ENCODE assay signal across 20 mouse cellular contexts in the genomic region with DNA sequence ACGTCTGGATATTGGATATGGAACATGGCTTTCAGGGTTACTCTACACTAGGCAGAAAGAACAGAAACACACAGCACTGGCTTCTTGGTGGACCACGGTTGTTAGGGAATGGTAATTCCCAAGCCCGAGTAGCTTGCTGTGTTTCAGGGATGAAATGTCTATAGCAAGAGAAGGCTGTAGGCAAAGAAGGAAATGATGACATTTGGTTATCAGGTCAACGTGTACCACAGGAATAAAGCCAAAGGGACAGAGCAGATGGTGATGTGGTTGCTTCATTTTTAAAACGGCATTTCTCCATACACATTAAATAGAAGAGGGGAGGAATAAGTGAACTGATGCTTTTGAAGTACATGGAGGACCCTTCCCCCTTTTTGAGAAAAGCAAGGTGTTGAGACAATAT.
DNase-seq lines count a peak whose midpoint lies in the region; ATAC-seq lines count a peak whose summit lies in the region.
"Had no signal": no experiment of that assay in that cellular context is flagged by ENCODE, and none has a peak within 500 bp of the region (broad histone marks: within the 10 kb centered on the region; RNA-seq: fewer than 3 reads in every experiment).

No protein-coding gene starts in this region.

- H3K9ac ChIP-seq in liver, embryonic 11.5 days (ENCODE audit: low read depth, low read length), result no peak overlapping the region
- H3K9ac ChIP-seq: embryonic facial prominence, embryonic 13.5 days; embryonic facial prominence, embryonic 15.5 days; forebrain, embryonic 13.5 days; forebrain, embryonic 15.5 days; forebrain, postnatal 0 days had no signal

- no peaks in the 10 kb centered on the region for H3K27me3 ChIP-seq in liver, embryonic 11.5 days (replicated peaks; ENCODE audit: control insufficient read depth, insufficient read depth, low read length)
- H3K27me3 ChIP-seq: embryonic facial prominence, embryonic 13.5 days; embryonic facial prominence, embryonic 15.5 days; forebrain, embryonic 13.5 days; forebrain, embryonic 15.5 days had no signal

- ATAC-seq in erythroid progenitor cell, adult 5-6 weeks (replicated peaks; ENCODE audit: low FRiP score, poor library complexity, severe bottlenecking), result no peak
- ATAC-seq in liver, embryonic 11.5 days (replicated peaks; ENCODE audit: low FRiP score), result no peak
- ATAC-seq: forebrain, embryonic 13.5 days; forebrain, embryonic 15.5 days; forebrain, postnatal 0 days had no signal

- H3K9me3 ChIP-seq in liver, embryonic 11.5 days (ENCODE audit: control insufficient read depth, low read length), result no peaks in the 10 kb centered on the region
- H3K9me3 ChIP-seq: embryonic facial prominence, embryonic 13.5 days; embryonic facial prominence, embryonic 15.5 days; forebrain, embryonic 13.5 days; forebrain, embryonic 15.5 days had no signal

- 88% methylated on average over 5 of the region's 5 CpGs for WGBS in liver, embryonic 11.5 days

- no peaks in the 10 kb centered on the region for H3K4me1 ChIP-seq in liver, embryonic 11.5 days (replicated peaks; ENCODE audit: control insufficient read depth, insufficient read depth, low read length)
- H3K4me1 ChIP-seq: embryonic facial prominence, embryonic 15.5 days; forebrain, embryonic 13.5 days had no signal

- no peak overlapping the region for H3K4me3 ChIP-seq in liver, embryonic 11.5 days (ENCODE audit: low read depth, low read length)
- H3K4me3 ChIP-seq: embryonic facial prominence, embryonic 13.5 days; embryonic facial prominence, embryonic 15.5 days; erythroblast, embryonic 14.5 days; forebrain, embryonic 13.5 days; forebrain, embryonic 15.5 days; gastrocnemius, adult 2 months had no signal

- no peak overlapping the region for H3K27ac ChIP-seq in liver, embryonic 11.5 days (ENCODE audit: low read depth, low read length)
- H3K27ac ChIP-seq: embryonic facial prominence, embryonic 13.5 days; embryonic facial prominence, embryonic 15.5 days; forebrain, embryonic 13.5 days; forebrain, embryonic 15.5 days; gastrocnemius, adult 2 months had no signal

- no peak overlapping the region for H3K4me2 ChIP-seq in liver, embryonic 11.5 days
- H3K4me2 ChIP-seq: embryonic facial prominence, embryonic 13.5 days; embryonic facial prominence, embryonic 15.5 days; forebrain, embryonic 13.5 days; forebrain, embryonic 15.5 days had no signal

- peak; percentile 27 for DNase-seq in cerebellum, adult 11-12 months
- DNase-seq in cerebellum, postnatal 10 days, result no peak
- DNase-seq in cerebellum, adult 8-10 months, result peak; percentile 20
- no peak for DNase-seq in cerebellum, postnatal 4 days (ENCODE audit: low spot score in 2 of 2)
- peak; percentile 65 for DNase-seq in cerebellum, adult 9-10 months
- peak; percentile 12 to 14 for DNase-seq in cerebellum, postnatal 25 days
- no peak for DNase-seq in liver, embryonic 11.5 days (ENCODE audit: low spot score)
- DNase-seq: adrenal gland, adult 2 months; adrenal gland, postnatal 10 days; adrenal gland, postnatal 25 days; embryo, embryonic 11 days; forebrain, postnatal 0 days; gastrocnemius, adult 2 months; gastrocnemius, postnatal 10 days had no signal

- no peaks in the 10 kb centered on the region for H3K36me3 ChIP-seq in liver, embryonic 11.5 days (ENCODE audit: control insufficient read depth, insufficient read depth, low read length)
- H3K36me3 ChIP-seq: embryonic facial prominence, embryonic 13.5 days; embryonic facial prominence, embryonic 15.5 days; forebrain, embryonic 15.5 days had no signal

Comparison
In these comparisons a context has a peak if more than half of its experiments do, and no peak if none do; other contexts are left out.
1. DNase-seq: peak in cerebellum, adult 11-12 months (single experiment), cerebellum, adult 8-10 months (single experiment), cerebellum, adult 9-10 months (single experiment) and cerebellum, postnatal 25 days (2 of 2); none in cerebellum, postnatal 10 days (0 of 2), cerebellum, postnatal 4 days (0 of 2) and liver, embryonic 11.5 days (single experiment).